Mouse (Mus musculus) bone marrow, adult 2 months (tissue): ENCODE measurements around the gene Ralbp1. TPM values are rescaled to one million over a fixed set of nuclear protein-coding genes. Genes with fewer than 3 reads are reported as not detected.

Experiments
- H3K27ac ChIP-seq: fragments of 200-500 bp; 2 replicates; pipeline ENCODE4 v1.5.1; 2012; ENCODE audit warnings: low read depth, mild to moderate bottlenecking, control low read depth, inconsistent platforms, low read length; ENCODE audit not compliant: control insufficient read depth, poor library complexity, insufficient read depth
- H3K4me1 ChIP-seq: fragments of 200-500 bp; 2 replicates; pipeline ENCODE4 v1.6.1; 2011; ENCODE audit warnings: low read length; ENCODE audit not compliant: control insufficient read depth, insufficient read depth
- H3K4me3 ChIP-seq: fragments of 200-500 bp; replicated peaks from 2 replicates; pipeline ENCODE3; 2011; ENCODE audit warnings: mild to moderate bottlenecking, low read depth, low read length, control low read depth; ENCODE audit not compliant: control insufficient read depth
- CTCF ChIP-seq: fragments of 200-500 bp; IDR thresholded peaks from 2 replicates; pipeline ENCODE4 v1.5.1; 2011; ENCODE audit warnings: low read length, control low read depth; ENCODE audit not compliant: control insufficient read depth, insufficient read depth
- POLR2A ChIP-seq: fragments of 200-500 bp; IDR thresholded peaks from 2 replicates; pipeline ENCODE4 v1.6.1; 2011; ENCODE audit warnings: low read depth, mild to moderate bottlenecking, control low read depth, low read length, borderline replicate concordance; ENCODE audit not compliant: control insufficient read depth
- WGBS: fragments of 180-500 bp; shearing (Covaris S2); methylation state at CpG from one replicate; pipeline ENCODE4 v1.1.7; 2018; 5-methylcytosine and 5-hydroxymethylcytosine counted together
- polyA plus RNA-seq: library from polyadenylated mRNA; stranded (reverse); fragments of >200 nt; gene quantifications from 2 replicates; pipeline ENCODE4 v1.2.4, GENCODE M21; 2011; ENCODE audit warnings: low replicate concordance; ENCODE audit not compliant: missing spikeins, insufficient read depth, insufficient read length

The Ralbp1 gene
- polyA plus RNA-seq: 16.1 and 27.0 TPM in 2 replicates

DNA sequence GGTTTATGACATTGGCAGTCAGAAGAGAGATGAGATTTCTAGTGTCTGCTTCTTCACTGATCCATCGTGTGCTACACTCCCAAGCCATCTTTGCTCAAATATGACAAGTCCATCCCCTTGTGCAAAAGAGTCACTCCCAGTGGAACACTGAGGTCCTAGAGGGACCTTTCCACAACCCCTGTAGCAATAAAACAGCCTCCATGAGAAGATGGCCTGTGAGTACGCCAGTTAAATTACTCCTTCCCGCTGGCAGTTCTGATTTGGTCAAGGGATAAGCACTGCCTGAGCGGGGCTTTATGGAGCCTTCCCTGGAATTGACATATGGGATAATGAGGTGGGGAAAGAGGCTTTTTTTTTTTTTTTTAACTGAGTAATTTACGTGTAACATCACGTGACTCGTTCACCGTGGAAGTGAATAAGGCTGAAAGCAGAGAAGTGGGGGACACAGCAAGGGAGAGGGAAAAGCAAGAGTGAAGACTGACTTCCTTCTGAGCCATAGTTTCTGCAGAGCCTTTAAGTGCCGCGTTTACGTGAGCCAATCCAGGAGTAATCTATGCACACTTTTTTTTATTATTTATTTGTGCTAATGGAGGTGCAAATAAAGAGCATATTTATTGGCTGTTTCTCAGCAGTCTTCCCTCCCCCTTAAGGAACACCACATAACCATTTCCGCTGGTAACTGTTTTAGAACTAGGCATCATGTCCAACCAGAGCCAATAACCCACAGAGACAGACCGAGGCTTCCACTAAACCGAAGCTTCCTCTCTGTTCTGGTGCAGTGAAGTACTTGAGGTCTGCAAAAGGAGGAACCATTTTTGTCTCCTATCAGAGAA lies at the start of gene Ralbp1:
Ralbp1 (minus strand) TSS at position 102 of the 833 bp plus-strand sequence.
- WGBS: 1% methylated on average over 14 of the region's 14 CpGs
- H3K4me3 ChIP-seq: peak within 1 kb of the TSS; percentile 89
- H3K4me1 ChIP-seq: peaks cover 3% of the 10 kb centered on the region
- TF ChIP-seq CTCF (no peak), POLR2A (no peak)
- peak within 1 kb of the TSS; percentile 98 for H3K27ac ChIP-seq

DNA sequence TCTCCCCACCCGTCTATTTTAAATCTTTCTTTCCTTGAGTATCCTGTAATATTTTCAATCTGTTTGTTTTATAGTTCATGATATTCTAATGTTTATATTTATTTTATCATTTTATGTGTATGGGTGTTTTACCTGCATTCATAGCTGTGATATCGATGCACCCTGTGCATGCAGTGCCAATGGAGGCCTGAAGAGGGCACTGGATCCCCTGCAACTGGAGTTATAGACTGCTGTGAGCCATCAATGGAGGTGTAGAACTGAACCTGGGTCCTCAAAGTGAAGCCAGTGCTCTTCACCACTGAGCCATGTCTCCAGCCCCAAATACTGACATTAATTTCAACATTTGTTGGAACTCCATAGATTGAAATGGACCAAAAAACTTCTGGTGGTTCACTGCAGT lies 48.1 kb upstream of the Ralbp1 start:
- 89% methylated on average over 2 of the region's 2 CpGs for WGBS
- no peak overlapping the region for H3K4me3 ChIP-seq
- no peaks in the 10 kb centered on the region for H3K4me1 ChIP-seq
- TF ChIP-seq CTCF (peak; percentile 60), POLR2A (no peak)
- no peak overlapping the region; the same call in 1 of the 2 replicates for H3K27ac ChIP-seq

DNA sequence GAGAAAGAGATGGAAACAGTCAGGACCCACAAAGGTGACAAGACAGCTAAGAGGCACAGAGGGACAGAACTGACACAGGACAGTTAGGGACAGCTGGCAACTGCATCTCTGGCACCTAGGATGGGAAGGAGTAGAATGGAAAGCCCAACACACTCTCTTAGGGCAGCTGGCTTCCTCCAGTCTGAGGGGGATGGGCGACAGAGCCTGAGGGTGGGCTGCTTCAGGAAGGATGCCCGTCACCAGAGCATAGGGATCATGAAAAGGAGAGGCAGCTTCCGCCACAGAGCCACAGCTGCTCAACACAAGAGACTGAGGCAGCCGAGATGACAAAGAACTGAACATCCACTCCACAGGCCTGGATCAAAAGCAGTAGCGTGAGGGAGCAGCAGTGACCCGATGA lies 45.9 kb upstream of the Ralbp1 start:
- no peak for TF ChIP-seq POLR2A
- TF ChIP-seq CTCF: no peak
- Histone ChIP-seq H3K4me3 (no peak overlapping the region), H3K27ac (no peak overlapping the region), H3K4me1 (no peaks in the 10 kb centered on the region)
- 86% methylated on average over 6 of the region's 6 CpGs for WGBS

DNA sequence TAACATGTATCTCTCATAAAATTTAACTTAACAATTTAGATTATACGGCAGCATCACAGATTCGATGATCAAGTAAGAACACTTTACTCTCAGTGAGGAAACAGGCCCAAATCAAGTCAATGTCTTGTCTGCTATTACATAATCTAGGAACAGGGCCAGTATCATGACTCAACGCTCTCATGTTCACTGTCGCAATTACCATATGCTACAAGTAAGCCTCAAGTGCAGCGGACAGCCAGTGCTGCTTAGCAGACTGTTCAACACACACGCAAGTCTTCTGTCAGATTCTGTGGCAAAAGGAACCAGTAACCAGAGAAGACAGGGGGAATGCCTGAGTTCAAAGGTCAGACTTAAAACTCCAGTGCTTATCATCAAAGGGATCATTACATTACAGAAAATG lies 45.4 kb upstream of the Ralbp1 start:
- WGBS: 34% methylated on average over 6 of the region's 6 CpGs
- Histone ChIP-seq H3K27ac (no peak overlapping the region), H3K4me3 (no peak overlapping the region), H3K4me1 (no peaks in the 10 kb centered on the region)
- TF ChIP-seq POLR2A (no peak), CTCF (no peak)

DNA sequence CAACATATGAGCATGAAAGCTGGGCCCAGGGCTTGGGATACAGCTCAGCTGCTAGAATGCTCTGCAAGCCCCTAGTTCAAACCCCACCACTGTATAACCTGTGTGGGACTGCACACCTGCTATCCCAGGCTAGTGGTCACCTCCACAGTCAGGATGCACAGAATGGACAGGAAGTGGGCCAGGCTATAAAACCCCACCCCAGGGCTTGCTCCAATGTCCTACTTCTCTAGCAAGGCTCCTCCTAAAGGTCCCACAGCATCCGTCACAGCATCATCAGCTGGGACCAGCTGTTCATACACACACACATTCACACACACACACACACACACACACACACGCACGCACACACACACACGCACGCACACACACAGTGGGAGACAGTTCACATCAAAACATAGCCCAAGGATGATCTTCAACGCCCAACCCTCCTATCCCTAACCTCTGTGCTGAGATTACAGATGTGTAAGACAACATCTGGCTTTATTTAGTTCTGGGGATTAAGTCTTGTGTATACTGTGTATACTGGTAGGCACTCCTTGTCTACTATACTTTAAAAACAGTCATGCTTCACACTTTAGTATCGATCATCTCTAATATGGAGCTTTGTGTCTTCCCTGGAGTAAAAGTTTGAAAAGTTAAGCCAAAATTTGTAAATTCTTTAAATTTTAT lies 44.7 kb upstream of the Ralbp1 start:
- H3K4me1 ChIP-seq: no peaks in the 10 kb centered on the region
- no peak overlapping the region for H3K4me3 ChIP-seq
- H3K27ac ChIP-seq: no peak overlapping the region
- WGBS: 87% methylated on average over 7 of the region's 7 CpGs
- TF ChIP-seq CTCF (no peak), POLR2A (no peak)

DNA sequence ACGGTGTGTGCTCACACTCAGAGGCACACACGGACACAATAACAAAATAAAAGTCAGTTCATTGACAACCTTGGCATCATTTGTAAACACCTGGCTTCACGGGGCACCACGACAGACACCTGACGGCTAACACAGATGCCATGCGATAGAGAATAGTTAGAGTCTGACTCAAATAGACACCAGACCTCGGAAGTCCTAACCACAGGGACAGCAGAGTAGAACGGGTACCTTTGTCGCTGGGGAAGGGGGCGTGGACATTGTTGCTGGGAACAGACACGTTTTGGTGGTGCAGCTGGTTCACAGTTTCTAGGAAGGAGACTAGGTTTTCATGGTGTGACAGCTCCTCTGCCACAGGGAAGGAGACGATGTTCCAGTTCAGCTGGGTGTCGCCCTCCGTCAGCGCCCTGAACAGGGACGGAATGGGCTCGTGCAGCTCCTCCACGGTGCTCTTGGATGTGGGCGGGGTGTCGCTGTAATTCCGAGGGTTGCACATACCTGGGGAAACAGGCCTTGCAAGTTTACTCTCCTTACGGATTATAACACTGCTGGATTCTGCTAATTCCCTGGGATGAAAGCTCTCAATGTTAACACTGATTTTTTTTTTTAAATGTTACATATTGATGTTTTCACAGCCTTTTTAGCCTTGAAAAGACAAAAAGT lies 43.9 kb upstream of the Ralbp1 start:
- Histone ChIP-seq H3K27ac (no peak overlapping the region), H3K4me1 (no peaks in the 10 kb centered on the region), H3K4me3 (no peak overlapping the region)
- 86% methylated on average over 22 of the region's 22 CpGs for WGBS
- TF ChIP-seq POLR2A (no peak), CTCF (no peak)

DNA sequence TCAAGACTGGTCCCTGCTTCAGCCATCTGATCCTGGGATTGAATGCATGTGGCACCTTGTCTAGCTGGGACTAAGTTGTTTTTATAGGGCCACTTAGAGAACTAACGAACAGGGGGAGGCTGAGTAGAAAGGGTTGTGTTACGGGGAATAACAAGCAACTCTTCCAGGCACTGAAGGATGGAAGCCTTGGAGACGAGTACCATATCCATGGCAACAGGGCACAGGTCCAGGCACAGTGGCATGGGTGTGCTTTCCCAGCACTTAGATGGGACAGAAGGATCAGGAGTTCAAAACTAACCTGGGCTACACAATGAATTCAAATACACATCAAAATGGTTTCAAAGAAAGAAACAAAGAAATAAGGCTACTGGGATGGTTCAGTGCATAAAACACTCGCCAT lies 41.5 kb upstream of the Ralbp1 start:
- TF ChIP-seq CTCF: no peak
- no peak for TF ChIP-seq POLR2A
- 85% methylated on average over 4 of the region's 4 CpGs for WGBS
- Histone ChIP-seq H3K4me3 (no peak overlapping the region), H3K4me1 (no peaks in the 10 kb centered on the region; the same call in 1 of the 2 replicates), H3K27ac (no peak overlapping the region)

DNA sequence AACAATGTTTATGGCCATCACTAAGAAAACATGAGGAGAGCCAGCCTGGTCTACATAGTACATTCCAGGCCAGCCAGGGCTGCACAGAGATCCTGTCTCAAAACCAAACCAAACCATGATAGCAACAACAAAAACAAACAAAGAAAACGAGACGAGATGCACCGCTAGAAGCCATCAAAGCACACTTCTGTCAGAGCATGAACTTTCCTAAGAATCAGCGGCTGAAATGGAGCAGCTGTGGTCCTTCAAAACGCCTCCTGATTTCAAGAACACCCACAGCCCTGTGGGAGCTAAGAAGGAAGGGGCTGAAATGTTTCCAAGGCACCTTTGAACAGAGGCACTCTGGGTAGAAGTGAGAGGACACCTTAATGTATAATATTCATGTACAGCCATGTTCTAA lies 38.6 kb upstream of the Ralbp1 start:
- 84% methylated on average over 5 of the region's 5 CpGs for WGBS
- H3K4me1 ChIP-seq: peaks cover 3% of the 10 kb centered on the region
- TF ChIP-seq CTCF (no peak), POLR2A (no peak)
- H3K4me3 ChIP-seq: no peak overlapping the region
- no peak overlapping the region for H3K27ac ChIP-seq
